Mouse (Mus musculus) erythroblast, embryonic 14.5 days (primary cell): ENCODE results near the gene 4930516K23Rik.

Experiments
- GATA1 ChIP-seq: IDR thresholded peaks from 2 replicates; pipeline ENCODE4 v1.6.1; 2012; ENCODE audit warnings: low read length, inconsistent platforms, mixed read lengths
- TAL1 ChIP-seq: IDR thresholded peaks from 3 replicates; pipeline ENCODE4 v1.6.1; 2012; ENCODE audit warnings: low read length, inconsistent platforms, mixed read lengths

- no peak for TF ChIP-seq GATA1
- TF ChIP-seq TAL1, result no peak
These were observed 42.9 kb upstream of the 4930516K23Rik start for GRCm38 (mm10) chr7:104103913-104104756.
